Mouse (Mus musculus): ENCODE measurements at regions not wholly inside any gene's neighbourhood (a gene's known extent, or its start where the extent isn't known, plus 50 kb on each side); places are given as distances from the start of the nearest gene placed in this dataset.
"Not testable (repeated sequence)": the region's sequence is repeated elsewhere in the genome, so short reads cannot be mapped to it uniquely, and the experiment has no call there.

DNA sequence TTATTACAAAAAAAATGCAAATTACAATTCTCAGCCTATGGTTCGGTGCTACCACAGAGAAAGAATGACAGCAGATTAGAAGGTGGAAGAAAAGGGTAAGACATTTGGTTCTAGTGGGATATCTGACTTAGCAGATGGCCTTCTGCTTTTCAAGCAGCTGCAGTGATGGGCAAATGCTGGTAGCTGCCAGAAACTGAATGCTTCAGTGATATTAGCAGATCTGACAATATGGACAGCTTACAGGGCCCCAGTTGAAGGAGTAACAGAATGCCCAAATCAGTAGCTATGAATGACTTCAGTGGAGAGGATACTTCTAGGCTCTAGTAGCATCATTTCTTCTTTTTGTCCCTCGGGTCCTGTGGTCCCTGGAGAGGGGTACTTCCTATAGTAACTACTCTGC is 143.9 kb upstream of the Rps6ka3 start:
- no peak for DNase-seq (ENCODE audit: low spot score in 2 of 2)

GRCm38 (mm10) chrX:159072647-159073046 is 137.5 kb upstream of the Rps6ka3 start:
- no peak for DNase-seq (ENCODE audit: low spot score in 2 of 2)

GRCm38 (mm10) chrX:159073533-159073932 is 136.6 kb upstream of the Rps6ka3 start:
- no peak for DNase-seq (ENCODE audit: low spot score in 2 of 2)

DNA sequence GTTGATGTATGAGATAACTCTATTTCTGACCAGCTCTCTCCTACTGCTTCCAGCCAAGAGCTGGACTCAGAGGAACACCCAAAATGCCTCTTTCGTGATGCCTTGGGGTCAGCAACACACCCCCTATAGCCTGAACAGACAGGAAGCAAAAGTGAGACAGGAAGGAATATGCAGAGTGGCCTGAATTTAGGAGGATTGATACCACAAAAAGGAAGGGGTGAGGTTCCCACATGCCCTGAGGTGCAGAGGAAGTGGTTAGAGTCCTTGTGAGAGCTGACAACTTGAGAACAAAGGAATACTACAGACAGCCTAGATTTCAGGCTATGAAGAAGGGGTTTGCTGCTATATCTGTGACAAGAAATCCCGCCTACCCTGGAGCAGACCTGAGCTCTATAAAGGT is 129.6 kb upstream of the Rps6ka3 start:
- no peak for DNase-seq (ENCODE audit: low spot score in 2 of 2)

DNA sequence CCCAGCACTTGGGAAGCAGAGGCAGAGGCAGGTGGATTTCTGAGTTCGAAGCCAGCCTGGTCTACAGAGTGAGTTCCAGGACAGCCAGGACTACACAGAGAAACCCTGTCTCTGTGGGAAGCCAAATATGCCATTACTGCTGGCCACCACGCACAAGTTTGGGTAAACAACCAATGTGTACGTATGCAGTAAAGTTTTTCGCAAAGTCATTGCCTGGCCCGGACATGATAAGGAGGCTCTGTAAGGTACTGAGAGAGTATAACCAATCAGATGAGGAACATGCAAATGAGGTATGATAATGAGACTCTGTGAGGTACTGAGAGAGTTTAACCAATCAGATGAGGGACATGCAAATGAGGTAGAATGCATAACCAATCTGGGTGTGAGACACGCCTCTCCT is 99.5 kb upstream of the Rps6ka3 start:
- DNase-seq (ENCODE audit: low spot score in 2 of 2), result not testable (repeated sequence)

DNA sequence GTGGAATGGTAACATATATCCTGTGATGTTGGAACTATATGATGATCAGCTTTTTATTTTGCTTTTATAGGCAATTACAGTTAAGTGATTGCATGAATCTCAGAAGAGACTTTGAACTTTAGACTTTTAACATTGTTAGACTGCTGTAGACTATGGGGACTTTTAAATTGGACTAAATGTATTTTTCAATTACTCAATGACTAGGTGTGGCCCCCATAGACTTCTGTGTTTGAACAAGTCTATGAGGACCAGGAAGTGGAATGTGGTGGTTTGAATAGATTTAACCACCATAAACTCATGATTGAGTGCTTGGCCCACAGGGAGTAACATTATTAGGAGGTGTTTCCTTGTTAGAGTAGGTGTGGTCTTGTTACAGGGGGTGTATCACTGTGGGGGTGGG is 93.9 kb upstream of the Rps6ka3 start:
- no peak for DNase-seq (ENCODE audit: low spot score in 2 of 2)

- no peak for DNase-seq (ENCODE audit: low spot score in 2 of 2)
Observed at GRCm38 (mm10) chrX:159140554-159140953, 69.6 kb upstream of the Rps6ka3 start.

DNA sequence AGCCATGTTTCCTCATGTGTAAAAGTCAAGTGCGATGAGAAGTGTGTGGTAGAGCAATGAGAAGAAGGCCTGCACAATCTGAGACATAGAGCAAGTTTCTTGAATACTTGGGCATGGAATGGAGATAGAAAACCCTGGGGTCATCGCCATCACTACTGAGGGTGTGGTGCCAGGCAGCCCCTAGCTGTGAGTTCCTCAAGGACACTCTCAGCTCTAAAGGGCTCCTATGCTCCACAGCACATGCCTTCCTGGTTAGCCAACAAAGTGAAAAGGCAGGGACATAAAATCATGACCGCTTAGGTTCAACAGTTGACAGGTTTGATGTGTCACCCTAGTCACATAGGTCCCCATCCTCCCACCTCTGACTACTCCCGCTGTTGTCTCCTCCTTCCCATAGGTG is 66.8 kb upstream of the Rps6ka3 start:
- no peak for DNase-seq (ENCODE audit: low spot score in 2 of 2)

- no peak for DNase-seq (ENCODE audit: low spot score in 2 of 2)
Observed at GRCm38 (mm10) chrX:159144674-159145073, 65.4 kb upstream of the Rps6ka3 start.

DNA sequence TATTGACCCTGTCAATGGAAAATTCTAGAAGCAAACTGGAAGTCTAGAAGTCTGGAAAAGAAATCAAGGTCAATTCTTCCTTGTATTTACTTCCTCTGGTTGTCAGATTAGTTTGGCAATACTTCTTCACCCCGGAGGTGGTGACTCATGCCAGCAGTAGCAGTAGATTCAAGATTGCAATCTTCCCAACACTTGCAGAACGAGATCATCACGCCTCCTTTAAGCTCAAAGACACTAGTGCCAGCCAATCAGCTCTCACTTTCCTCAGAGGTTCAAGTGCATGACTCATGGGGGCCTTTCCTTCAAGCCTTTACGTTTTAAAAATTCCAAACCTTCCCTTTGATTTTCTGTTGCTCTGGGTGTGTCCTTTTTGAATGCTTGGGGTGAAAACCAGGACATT is 64.9 kb upstream of the Rps6ka3 start:
- no peak for DNase-seq (ENCODE audit: low spot score in 2 of 2)

DNA sequence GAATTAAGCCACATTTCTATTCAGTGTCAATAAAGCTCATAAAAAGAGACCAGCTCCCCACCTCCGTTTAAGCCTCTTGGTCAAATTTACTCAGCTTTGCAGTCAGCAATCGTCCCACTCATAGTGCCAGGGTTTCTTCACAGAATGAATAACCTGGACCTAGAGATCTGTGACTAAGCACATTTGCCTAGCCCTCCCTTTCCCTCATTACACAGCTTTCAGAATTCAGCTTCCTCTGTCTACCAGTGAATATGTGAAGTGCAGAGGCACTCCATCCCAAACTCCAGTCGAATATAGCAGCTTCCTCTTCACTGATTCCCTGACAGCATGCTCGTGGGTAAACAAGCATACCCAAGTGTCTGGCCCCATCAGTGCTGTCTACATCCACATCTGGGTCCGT is 54.3 kb upstream of the Rps6ka3 start:
- no peak for DNase-seq (ENCODE audit: low spot score in 2 of 2)

DNA sequence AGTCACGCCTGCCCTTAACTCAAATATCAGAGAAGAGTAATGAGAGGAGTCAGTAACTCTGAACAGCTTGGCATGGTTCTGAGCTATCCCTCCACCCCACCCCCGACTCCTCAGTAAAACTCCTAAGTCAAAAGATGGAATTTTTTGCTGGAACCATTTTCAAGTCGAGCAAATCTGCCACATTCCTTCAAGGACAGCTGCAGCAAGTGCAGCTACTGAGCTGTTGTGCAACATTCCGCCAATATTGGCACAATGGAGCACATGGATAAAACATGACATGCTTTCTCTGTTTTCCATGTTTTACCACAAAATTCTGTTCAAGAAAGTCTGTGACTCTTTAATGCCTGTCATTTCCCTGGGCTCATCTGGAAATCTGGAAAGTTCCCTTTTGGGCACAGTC is 53.1 kb upstream of the Rps6ka3 start:
- no peak for DNase-seq (ENCODE audit: low spot score in 2 of 2)

DNA sequence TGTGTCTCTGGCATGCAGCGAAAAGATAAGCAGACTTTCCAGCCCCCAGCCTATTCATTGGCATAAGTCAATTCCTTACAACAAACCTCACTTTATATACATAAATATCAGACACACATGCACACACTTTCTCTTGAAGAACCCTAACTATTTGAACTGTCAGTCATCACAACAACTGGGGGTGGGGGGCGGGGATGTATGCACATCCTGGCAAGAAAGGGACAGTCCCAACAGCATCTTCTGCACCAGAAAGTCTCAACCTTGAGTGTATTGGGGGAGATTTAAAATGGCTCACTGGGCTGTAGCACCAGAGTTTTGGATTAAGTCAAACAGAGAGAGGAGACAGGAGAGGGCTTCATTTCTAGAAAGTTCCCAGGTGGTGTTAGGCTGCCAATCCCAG is 50.4 kb upstream of the Rps6ka3 start:
- no peak for DNase-seq (ENCODE audit: low spot score in 2 of 2)
